Mouse (Mus musculus): ENCODE measurements around the gene Olfr728.

Olfr728 gene

GRCm38 (mm10) chr14:50142580-50142979 is at the start of gene Olfr728:
Olfr728 (minus strand) TSS chr14:50142680.
- DNase-seq (ENCODE audit: low spot score in 2 of 2): no peak

- DNase-seq (ENCODE audit: low spot score in 2 of 2): no peak
Measured at GRCm38 (mm10) chr14:50188098-50188497, 45.6 kb upstream of the Olfr728 start, which contains the start of gene Olfr730. Olfr730 (minus strand) TSS chr14:50188198.

GRCm38 (mm10) chr14:50152810-50153209 is 10.3 kb upstream of the Olfr728 start, which contains the start of gene Olfr729:
Olfr729 (minus strand) TSS chr14:50152910.
- DNase-seq (ENCODE audit: low spot score in 2 of 2): no peak

DNA sequence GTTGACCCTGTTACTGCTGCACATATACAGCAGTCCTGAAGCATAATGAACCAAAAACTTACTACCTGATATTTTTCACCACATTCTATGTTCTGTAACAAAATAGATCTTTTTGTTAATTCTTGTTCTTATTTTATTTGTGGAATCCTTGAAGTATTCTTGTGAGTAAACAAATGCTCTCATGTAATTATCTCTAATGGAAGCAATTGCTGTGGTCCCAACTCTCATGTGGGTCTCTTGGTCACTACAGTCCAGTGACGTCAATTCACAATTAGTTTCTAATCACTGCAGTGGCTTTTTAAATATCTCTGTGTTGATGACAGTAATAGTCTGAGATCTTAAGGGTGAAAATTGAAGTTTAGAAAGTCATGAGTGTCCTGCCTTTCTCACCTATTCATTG is 19.6 kb downstream of the Olfr728 start, which contains the start of gene Olfr727:
Gene Olfr727 (plus strand): TSS at position 301 of the 400 bp plus-strand sequence.
- no peak for DNase-seq (ENCODE audit: low spot score in 2 of 2)

DNA sequence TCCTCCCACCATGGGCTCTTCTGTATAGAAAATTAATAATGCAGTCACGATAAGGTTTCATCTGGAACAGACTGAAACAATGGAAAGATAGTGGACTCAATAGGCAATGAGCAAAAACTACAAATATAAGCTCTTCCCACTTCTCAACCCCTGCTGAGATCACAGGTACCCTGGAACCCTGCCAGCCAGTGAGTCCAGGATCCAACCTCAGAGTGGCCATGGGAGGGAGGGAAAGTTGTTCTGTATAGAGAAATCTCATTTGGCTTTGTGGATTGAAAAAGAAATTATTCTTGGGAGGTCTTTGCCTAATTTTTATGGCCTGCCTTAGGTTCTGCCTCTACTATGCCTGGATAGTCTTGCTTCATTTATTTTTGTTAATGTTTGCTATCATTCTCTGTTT is 51.6 kb downstream of the Olfr728 start, which contains the start of gene Olfr726:
Gene Olfr726 (minus strand): TSS at position 101 of the 400 bp plus-strand sequence.
- DNase-seq (ENCODE audit: low spot score in 2 of 2): no peak
